Mouse (Mus musculus) urinary bladder, postnatal 36 days (tissue): ENCODE measurements around the gene Foxc2.
"Not testable (repeated sequence)": the region's sequence is repeated elsewhere in the genome, so short reads cannot be mapped to it uniquely, and the experiment has no call there.

Experiments
- DNase-seq, 2 experiments: peaks; one replicate each; pipeline ENCODE4 v3.0.0; 2022; ENCODE audit warnings: low spot score in 2 of 2, mixed read lengths in 1 of 2

Gene Foxc2

DNA sequence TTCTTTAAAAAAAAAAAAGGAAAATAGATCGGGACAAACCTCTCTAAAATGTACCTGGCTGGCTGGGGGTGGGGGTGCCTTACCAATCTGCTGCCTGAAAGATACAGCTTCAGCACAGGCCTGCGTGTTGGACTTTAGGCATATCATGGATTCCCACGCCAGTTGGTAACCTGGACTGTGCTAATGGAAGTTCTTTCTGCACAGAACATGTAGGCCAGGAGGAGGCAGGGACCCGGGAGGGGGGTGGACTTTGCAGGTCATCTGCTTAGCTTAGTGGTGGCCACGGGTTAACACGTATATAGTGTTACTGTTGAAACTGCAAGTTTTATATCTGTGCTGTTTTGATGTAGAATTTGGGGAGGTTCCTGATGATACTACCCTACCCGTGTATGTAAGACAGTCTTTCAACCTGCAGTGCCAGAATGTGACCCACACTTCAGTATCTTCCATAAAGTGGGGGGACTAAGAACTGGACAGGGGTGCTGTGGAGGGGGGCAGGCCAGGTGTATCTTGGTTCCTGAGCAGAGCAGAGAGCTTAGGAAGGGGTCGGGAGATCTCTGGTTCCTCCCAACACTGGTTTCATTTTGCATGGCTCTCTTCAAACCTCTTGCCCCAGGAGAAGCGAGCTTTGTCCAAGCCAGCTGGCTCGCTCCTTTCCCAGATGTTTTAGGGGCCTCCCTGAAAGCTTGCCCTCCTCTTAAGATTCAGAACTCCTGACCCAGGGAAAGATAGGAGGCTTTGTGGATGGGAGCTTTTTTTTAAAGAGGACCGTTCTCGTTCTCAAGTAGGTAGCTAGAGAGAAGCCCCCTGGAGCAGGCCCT, 3.9 kb downstream of the Foxc2 start:
- DNase-seq = no peak

DNA sequence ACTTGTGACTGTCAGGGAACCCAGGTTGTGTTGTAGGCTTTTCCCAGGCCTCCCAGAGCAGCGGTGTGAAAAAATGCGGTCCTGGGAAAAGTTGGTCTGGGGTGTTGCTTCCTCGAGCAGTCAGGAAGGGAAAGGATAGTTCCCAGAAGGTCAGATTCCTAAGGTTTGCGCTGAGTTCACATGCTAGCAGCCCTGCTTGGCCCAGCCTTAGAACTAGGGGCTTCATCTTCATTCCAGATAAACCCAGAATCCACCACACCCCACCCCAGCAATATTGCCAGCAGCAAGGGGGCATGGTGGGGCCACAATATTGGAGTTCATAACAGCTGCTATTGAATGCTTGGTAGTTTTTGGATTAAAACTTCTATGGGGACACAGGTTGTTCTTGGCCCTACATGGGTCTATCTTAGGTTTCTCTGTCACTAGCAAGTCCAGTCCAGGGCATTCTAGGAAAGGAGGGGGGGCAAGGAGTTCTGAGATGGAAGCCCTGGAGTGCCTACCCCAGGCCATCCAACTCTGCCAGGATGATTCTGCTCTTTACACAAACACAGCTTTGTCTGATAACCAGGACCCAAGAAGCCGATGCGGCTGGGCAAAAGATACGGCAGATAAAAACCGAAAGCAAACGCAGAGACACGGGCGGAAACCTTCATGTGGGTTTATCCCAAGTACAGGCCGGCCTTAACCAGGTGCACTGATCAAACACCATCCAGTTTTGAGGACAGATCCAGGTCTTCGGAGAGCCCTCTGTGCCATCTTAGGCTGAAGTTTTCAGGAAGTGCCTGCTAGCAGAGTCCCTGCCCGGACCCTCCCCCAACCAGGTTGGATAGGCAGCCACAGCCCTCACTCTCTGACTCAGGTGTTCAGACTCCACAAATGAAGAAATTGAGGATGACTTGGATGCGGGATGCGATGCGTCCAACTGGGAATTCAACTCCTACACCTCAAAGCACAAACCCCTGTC, 4.8 kb downstream of the Foxc2 start:
- no peak for DNase-seq

DNA sequence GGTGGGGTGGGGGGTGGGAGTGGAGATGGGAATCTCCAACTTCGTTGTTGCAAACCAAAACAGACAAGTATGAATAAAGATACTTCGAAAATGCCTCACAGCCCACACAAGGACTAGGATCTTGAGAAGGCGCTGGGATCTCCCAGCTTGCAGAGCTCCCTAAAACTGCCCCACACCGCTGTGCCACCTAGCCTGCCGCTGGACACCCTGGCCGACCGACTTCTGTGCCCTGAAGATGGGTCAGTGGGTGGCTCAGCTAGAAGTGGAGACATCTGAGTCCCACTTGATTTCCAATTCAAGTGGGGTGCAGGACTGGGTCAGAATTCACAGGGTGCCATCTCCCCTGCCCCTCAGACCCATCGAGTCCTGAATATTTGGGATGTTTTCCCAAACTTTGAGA, 5.7 kb downstream of the Foxc2 start:
- DNase-seq = no peak

DNA sequence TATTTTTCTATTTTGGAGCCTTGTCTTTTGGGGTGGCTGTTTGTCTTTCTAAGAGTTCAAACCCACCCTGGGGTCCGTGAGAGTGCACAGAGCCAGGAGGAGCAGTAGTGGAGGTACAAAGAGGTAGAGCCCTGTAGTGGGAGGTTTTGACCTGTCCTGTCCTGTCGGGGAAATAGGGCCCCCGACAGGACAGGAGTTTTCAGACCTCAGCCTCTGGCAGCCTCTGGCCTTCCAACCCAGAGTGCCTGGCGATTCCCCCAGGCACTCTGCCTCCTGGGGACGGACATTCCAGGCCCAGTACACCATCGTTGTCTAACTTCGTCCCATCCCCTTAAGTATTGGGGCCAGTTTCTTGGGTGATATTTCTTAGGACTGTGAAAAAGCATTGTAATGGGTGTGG, 6.4 kb downstream of the Foxc2 start:
- DNase-seq = no peak

DNA sequence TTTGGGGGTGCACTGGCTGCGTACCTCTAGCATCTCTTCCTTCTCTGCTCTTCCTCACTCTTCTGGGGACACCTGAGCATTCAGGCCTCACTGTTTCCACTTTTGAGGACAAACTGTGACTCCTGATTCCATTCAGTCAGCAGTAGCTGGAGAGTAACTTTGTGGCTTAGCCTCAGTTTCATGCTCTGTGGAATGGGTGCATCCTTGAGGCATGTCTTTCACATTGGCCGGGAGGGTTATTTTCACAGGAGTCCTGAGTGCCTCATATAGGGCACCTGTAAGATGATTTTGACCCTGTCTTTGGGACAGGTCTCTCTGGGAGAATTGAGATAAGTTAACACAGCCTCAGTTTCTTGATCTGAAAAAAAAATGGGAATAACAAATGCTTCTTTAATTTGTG, 7.1 kb downstream of the Foxc2 start:
- no peak for DNase-seq

DNA sequence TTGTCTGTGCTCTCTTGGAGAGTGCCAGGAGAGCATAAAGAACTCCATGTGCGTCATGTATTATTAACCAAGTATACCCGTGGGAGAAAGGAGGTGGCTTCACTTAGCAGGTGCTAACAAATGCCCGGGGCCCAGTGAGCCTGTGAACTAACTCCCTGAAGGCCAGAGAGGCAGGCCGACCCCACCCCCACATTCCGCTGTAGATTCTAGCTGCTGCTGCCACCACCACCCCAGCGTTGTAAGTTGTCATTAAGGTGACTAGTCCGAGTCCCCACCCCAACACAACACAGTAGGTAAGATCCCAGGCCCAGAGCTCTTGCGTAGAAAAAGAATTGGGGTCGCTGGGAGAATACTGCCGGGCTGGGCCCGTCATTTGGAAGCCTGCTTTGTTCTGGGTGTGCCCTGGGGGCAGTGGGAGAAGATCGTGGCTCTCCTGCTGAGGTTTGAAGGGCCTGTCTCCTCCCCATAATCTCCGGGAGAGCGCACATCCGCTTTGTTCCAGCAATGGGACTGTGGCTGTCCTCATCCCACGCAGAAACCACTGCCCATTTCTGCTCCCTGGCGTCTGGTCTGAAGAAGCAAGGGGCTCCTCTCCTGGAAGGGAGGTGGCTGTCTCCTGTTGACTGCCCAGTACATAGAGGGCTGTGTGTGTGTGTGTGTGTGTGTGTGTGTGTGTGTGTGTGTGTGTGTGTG, 8.7 kb downstream of the Foxc2 start:
- DNase-seq = no peak

DNA sequence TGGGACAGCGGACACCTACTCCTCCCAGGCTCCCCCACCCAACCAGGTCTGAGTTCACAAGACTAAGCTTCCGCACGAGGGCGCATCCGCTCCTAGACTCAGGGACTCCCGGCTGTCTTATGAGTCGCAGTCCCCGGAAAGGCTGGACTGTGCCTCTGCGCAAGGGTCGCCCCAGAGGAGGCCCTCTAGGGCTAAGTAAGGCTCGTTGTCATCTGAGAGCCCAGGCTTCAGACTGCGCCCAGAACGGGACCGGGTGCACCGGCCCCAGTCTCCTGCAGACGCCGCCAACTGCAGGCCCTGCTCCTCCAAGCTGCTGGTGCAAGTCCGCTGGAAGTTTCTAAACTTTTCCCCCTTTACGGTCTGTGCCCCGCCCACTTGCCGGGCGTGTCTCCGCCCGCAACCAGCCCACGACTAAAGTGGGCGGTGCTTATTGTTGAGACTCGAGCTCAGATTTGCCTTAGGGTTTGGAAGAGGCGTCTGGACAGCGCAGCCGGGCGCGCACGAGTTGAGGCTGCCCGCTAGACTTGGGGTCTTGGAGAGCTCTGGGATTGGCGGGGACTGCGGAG, 9.4 kb downstream of the Foxc2 start:
- peak; percentile 52 to 77 for DNase-seq

DNA sequence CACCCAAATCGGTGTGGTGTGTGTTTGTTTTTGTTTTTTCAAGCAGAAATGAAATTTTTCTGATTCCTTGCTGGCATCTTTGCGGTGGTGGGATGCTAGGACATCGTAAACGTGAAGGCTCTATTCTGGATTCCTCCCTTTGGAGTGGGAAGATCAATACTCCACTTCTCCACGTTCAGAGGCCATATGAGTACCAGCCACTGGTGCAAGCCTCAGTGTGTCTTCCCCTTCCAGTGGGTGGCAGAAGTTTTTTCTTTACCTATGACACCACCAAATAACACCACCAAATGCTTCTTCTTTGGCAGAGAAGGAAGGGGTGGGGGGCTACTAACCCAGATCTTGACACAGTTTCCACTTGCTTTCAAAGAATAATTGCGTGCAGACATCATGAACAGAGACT, 10.2 kb downstream of the Foxc2 start:
- DNase-seq = no peak

DNA sequence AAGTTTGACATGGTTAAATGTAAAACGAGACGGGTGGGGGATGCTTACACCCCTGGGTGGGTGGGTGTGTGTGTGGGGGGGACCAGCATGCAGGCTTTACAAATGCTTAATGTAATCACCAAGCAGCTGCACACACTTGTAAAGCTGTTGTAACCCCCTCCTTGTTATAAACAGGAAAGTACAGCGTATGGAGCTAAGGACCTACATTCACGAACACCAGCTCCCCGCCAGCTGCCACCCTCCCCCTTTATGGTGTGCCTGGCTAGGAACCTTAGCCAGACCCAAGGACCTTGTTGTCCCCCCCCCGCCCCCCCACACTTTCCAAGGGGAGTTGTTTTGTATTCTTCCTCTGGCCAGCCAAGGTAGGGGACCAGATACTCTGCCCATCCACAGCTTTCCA, 10.7 kb downstream of the Foxc2 start:
- DNase-seq = no peak

DNA sequence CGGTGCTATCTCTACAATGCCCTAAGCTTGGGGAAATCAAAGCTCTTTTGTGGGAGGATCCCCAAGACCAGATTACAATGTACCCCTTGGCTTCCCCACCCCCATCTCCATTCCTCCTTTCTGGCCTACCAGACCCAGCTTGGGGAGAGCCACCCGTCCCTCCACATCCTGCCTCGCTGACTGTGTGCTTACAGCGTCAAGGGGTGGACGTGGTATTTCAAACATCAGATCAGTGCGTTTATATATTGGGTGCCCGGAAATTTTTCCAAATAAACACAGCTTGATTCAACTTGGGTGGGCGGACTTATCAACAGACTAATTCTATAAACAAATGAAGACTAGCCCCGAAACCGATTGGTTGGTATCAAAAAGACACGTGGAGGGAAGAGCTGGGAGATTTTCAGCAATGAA, 11.3 kb downstream of the Foxc2 start:
- no peak for DNase-seq

DNA sequence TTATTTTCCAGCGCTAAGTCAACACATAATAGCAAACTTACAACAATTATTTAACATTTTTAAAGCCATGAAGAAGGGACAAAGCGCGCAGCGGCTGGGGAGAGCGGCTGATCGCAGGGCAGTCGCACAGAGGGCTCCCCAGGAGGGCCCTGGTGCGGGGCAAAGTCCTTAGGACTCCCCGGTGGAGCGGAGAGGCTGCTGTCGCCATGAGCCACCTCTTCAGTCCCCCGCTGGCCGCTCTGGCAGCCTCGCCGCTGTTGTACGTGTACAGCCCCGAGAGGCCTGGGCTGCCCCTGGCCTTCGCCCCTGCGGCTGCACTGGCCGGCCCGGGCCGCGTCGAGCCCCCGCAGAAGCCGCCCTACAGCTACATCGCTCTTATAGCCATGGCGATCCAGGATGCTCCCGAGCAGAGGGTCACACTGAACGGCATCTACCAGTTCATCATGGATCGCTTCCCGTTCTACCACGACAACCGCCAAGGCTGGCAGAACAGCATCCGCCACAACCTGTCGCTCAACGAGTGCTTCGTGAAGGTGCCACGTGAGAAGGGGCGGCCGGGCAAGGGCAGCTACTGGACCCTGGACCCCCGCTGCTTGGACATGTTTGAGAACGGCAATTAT, 11.9 kb downstream of the Foxc2 start, which contains the start of gene Foxl1:
Gene Foxl1, plus strand, starts transcription at position 185 of the 620 bp plus-strand sequence.
- no peak for DNase-seq

DNA sequence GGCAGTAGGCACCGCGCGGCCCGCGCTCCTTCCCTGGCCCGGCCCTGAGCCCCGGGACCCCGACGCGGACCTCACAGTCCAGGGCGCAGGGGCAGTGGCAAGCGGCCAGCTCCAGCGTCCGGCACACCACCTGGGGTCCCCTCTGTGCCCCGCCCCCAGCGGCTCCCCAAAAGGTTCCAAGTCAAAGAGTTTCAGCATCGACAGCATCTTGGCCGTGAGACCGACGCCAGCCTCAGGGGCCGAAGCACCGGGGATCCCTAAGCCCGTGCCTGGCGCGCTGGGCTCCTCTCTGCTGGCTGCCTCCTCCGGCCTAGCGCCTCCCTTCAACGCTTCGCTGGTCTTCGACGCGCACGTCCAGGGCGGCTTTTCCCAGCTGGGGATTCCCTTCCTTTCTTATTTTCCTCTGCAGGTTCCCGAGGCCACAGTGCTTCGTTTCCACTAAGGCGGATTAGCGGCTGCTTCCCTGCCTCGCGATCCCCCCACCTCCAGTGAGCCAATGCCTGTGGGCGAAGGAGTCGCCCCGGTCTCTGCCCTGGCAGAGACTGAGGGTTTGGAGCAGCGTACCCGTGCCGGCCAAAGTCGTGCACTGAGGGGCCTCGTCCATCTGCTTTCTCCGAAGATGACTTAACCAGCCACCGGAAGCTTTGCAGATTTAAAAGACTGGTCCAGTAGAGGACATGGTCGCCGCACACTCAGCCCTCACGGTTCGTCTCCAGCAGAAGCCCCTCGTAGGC, 12.7 kb downstream of the Foxc2 start:
- no peak for DNase-seq

DNA sequence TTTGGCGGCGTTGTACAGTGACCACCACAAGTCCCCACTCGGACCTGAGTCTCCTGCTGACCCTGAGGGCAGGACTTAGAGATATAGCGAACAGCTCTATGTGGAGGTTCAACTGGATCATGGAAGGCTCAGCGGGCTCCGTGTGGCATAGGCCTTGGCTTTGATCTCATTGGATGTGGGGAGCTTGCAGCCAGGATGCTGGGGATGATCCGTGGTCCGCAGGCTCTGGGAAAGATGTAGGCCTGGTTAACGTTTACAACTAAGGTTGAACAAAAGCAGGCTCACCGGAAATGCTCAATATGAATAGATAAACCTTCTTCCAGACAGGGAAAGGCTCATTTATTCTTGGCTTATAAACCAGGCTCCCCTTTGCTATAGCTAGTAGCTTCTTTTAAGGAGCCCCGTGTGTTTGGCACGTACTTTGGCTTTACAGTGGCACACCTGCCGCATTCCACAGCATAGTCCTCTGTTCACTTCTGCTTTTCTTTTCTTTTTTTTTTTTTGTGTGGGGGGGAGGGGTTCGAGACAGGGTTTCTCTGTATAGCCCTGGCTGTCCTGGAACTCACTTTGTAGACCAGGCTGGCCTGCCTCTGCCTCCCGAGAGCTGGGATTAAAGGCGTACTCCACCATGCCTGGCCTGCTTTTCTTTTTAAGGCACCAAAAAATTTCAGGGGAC, 13.4 kb downstream of the Foxc2 start:
- DNase-seq = no peak

DNA sequence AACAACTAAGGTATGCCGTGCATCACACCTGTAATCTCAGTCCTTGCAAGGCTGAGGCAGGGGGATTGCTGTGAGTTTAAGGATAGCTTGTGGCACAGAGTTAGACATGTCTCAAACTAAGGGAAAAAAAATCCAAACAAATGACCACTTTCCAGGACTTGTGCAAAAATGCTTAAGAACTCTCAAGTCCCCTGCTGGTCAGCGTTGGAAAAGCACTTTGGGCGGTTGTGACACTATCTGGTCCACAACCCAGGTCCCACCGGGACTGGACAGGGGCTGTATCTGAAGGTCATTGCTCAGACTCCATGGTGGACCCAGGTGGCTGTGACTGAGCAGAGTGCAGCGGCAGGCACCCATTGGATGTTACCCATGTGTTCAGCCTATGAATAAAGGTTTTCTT, 14.6 kb downstream of the Foxc2 start:
- no peak for DNase-seq

DNA sequence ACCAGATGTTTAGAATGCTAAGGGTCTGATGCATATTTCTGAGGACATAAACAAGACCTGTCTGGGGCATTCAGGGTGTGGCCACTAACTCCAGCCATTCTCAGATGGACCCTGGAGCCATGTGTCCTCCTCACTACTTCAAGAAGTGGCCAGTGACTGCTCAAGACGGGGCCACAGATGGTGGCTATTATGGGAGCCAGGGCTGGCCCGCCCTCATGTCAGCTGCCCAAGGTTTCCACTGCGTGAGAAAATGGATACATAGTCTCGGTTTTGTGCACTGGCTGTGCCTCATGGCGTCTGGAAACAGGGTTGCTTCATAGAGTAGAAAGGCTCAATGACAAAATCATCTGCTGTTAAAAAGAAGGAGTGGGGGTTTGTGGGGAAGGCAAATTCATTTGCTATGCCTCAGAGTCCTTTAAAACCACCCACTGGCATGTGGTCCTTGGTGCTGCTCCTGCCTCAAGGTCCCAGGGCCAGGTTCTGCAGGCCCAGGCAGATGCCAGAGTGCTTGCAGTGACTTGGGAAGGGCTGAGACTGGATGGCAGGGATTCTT, 17.1 kb downstream of the Foxc2 start:
- no peak for DNase-seq

DNA sequence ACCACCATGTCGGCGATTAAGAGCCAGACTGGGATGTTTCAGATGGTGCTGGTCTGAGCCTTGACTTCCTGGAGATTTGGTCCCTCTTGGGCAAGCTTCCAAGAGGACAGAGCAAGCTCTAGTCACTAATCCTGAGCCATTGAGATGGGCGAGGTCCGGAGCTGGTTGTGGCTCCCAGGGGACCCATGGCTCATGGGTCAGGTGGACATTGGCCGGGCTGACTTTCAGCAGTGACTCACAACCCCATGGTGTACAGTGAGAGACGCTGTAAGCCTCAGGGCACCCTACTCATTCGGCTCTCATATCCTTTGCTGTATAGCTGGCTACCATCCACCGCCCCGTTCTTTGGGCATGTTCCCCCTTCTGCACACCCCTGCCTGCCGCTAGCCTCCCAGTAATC, 18.1 kb downstream of the Foxc2 start:
- DNase-seq = no peak

DNA sequence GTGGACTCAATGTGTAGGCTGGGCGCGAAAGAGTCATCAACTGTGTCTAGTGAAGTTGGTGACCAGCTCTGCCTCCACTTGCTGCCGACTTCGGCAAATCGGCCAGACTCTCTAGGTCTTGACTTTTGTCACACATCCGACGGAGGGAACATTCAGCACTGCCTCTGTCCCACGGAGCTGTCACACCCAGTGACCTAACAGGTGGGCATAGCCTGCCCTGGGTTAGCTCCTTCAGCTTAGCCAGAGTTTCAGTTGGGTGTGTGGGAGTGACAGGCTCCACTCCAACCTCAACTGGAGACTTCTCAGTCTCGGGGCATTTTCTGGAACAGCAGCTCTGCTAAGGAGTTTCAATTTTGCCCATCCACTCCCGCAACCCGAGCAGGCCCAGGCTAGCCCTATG, 18.5 kb downstream of the Foxc2 start:
- DNase-seq = no peak

DNA sequence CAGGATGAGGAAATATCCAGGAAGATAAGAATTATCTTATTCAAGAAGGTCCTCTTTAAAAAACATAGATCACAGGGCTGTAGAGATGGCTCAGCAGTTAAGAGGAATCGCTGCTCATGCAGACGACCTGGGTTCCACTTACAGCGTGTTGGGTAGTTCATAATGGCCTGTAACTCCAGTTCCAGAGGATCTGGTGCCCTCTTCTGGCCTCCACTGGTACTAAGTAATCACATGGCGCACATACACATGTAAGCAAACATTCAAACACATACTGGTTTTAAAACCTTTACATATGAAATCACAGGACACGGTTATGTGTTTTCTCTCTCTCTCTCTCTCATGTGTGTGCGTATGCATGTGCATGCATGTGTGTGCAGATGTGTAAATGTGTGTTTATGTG, 20.9 kb downstream of the Foxc2 start:
- no peak for DNase-seq

DNA sequence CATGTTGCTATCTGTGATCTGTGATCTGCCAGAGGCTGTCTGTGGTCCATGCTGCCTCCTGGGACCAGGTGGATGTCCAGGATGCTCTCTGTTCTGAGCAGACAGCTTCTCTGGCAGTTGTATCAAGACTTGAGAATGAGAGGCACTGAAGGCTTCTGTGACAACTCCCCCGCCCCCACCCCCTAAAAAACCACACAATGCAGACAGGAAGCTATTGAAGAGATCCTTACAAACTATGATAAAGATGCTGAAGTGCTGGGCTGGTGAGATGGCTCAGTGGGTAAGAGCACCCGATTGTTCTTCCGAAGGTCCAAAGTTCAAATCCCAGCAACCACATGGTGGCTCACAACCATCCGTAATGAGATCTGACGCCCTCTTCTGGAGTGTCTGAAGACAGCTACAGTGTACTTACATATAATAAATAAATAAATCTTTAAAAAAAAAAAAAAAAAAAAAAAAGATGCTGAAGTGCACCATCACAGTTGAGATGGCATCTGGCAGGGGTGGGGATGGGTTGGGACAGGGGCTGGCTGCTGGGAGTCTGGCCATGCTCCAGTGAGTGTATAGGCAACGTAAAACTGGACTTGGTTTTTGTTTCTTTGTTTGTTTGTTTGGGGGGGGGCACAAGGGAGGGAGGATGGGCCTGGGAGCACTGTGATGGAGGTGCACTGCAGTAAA, 29.6 kb downstream of the Foxc2 start:
- not testable (repeated sequence) for DNase-seq
